Mouse (Mus musculus) T-helper 17 cell (primary cell): Measurements from ENCODE around the gene Ier5l.

Source experiments
- in situ Hi-C, 2 experiments: fragments of 300-600 bp; cut with MboI, MseI; formaldehyde crosslinking; loops; 1 replicate in 1 of 2; 2 replicates in 1 of 2; pipeline ENCODE4 v1.15.1; 2025; ENCODE audit warnings: high pct_unique_total_duplicates in 2 of 2

Gene Ier5l

GRCm38 (mm10) chr2:30441518-30442497 lies 32.2 kb downstream of the Ier5l start:
- in situ Hi-C loops = no loop called here

- in situ Hi-C loops = no loop called here
These were observed 33.1 kb downstream of the Ier5l start for GRCm38 (mm10) chr2:30440701-30441517.

- in situ Hi-C loops = no loop called here
These were observed 33.8 kb downstream of the Ier5l start for GRCm38 (mm10) chr2:30440211-30440700.

GRCm38 (mm10) chr2:30439631-30440030 lies 34.4 kb downstream of the Ier5l start:
- in situ Hi-C loops = loop anchor here in 1 of 2 experiments (5.0 kb wide), 1 partner anchor 353 kb away; no protein-coding TSS in a partner anchor

GRCm38 (mm10) chr2:30437791-30438190 lies 36.2 kb downstream of the Ier5l start:
- in situ Hi-C loops = loop anchor here in 1 of 2 experiments (5.0 kb wide), 1 partner anchor 355 kb away; no protein-coding TSS in a partner anchor

- in situ Hi-C loops = loop anchor here in 1 of 2 experiments (5.0 kb wide), 1 partner anchor 355 kb away; no protein-coding TSS in a partner anchor
These were observed 37.2 kb downstream of the Ier5l start for GRCm38 (mm10) chr2:30436809-30437208.

GRCm38 (mm10) chr2:30436156-30436545 lies 37.9 kb downstream of the Ier5l start:
- in situ Hi-C loops = loop anchor here in 1 of 2 experiments (5.0 kb wide), 1 partner anchor 356 kb away; no protein-coding TSS in a partner anchor

- in situ Hi-C loops = loop anchor here in 1 of 2 experiments (5.0 kb wide), 1 partner anchor 357 kb away; no protein-coding TSS in a partner anchor
These were observed 38.5 kb downstream of the Ier5l start for GRCm38 (mm10) chr2:30435326-30436155.

- in situ Hi-C loops = no loop called here
These were observed 44.9 kb downstream of the Ier5l start for GRCm38 (mm10) chr2:30429156-30429555.
